Mouse (Mus musculus) lung, postnatal 0 days (tissue): ENCODE data around the gene Cap1. TPM values are rescaled to one million over a fixed set of nuclear protein-coding genes. Genes with fewer than 3 reads are reported as not detected.

Experiments used
- ATAC-seq: fragments of 200-750 bp; cut with Nextera tagmentation; 2 replicates; pipeline ENCODE4 v1.8.0; 2017; ENCODE audit warnings: moderate library complexity
- DNase-seq: peaks from one replicate; pipeline ENCODE4 v3.0.0-alpha.2; 2016; ENCODE audit warnings: low spot score
- H3K27ac ChIP-seq: fragments of 300-500 bp; sonication (generic); 2 replicates; pipeline ENCODE4 v1.5.1; 2014; ENCODE audit warnings: antibody characterized with exemption, mild to moderate bottlenecking, low read length, mixed read lengths
- H3K27me3 ChIP-seq: fragments of 300-500 bp; sonication (generic); replicated peaks from 2 replicates; pipeline ENCODE4 v1.6.1; 2014; ENCODE audit warnings: low read length, mixed read lengths; ENCODE audit not compliant: insufficient read depth
- H3K36me3 ChIP-seq: fragments of 300-500 bp; sonication (generic); 2 replicates; pipeline ENCODE4 v1.6.1; 2014; ENCODE audit warnings: low read length, mixed read lengths; ENCODE audit not compliant: insufficient read depth
- H3K4me1 ChIP-seq: fragments of 300-500 bp; sonication (generic); 2 replicates; pipeline ENCODE4 v1.6.1; 2014; ENCODE audit warnings: antibody characterized with exemption, low read depth, low read length, mixed read lengths; ENCODE audit not compliant: insufficient read depth
- H3K4me2 ChIP-seq: fragments of 300-500 bp; sonication (generic); replicated peaks from 2 replicates; pipeline ENCODE4 v1.6.1; 2014; ENCODE audit warnings: low read depth, mild to moderate bottlenecking, low read length, moderate library complexity, mixed read lengths
- H3K4me3 ChIP-seq: fragments of 300-500 bp; sonication (generic); 2 replicates; pipeline ENCODE4 v1.5.1; 2014; ENCODE audit warnings: low read depth, low read length
- H3K9ac ChIP-seq: fragments of 300-500 bp; sonication (generic); replicated peaks from 2 replicates; pipeline ENCODE4 v1.6.1; 2014; ENCODE audit warnings: low read depth, mild to moderate bottlenecking
- H3K9me3 ChIP-seq: fragments of 300-500 bp; sonication (generic); 2 replicates; pipeline ENCODE4 v1.6.1; 2016; ENCODE audit warnings: low read length, mixed read lengths
- CTCF ChIP-seq: IDR thresholded peaks from 2 replicates; pipeline ENCODE4 v1.5.1; 2016; ENCODE audit warnings: antibody characterized with exemption, mild to moderate bottlenecking
- EP300 ChIP-seq: IDR thresholded peaks from 2 replicates; pipeline ENCODE4 v1.6.1; 2016; ENCODE audit warnings: antibody characterized with exemption, mild to moderate bottlenecking, control low read depth
- WGBS: fragments of 180-500 bp; shearing (Covaris S2); extraction: QIAGEN DNeasy Blood & Tissue Kit; methylation state at CpG from one replicate; pipeline ENCODE4 v1.1.7; 2014; 5-methylcytosine and 5-hydroxymethylcytosine counted together
- polyA plus RNA-seq: library from polyadenylated mRNA; unstranded; fragments of >200 nt; fragmentation: Nextera tagmentation; extraction: Ambion mirVana; gene quantifications from 2 replicates; pipeline ENCODE4 v1.2.1, GENCODE M21; 2015

Gene Cap1
- polyA plus RNA-seq, 1 experiment from 2014 or later: 66.8 TPM

DNA sequence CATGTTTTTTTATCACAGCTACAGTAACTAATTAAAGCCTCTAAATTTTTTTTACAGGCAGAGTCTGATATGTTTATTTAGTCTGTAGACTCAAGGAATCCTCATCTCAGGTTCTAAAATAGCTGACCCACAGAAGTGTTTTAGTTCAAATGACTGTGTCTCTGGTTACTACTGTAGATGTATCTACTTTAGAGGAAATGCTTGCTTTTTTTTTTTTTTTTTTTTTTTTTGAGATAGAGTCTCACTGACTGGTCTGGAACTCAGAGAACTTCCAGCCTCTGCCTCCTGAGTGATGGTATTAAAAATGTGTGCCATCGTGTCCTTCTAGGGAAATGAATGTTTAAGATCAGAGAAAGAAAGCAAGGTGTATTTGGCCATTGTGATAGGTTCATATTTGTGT lies 69.7 kb downstream of the Cap1 start:
- WGBS: 84% methylated on average over 1 of the region's 1 CpGs
- no peak for DNase-seq

DNA sequence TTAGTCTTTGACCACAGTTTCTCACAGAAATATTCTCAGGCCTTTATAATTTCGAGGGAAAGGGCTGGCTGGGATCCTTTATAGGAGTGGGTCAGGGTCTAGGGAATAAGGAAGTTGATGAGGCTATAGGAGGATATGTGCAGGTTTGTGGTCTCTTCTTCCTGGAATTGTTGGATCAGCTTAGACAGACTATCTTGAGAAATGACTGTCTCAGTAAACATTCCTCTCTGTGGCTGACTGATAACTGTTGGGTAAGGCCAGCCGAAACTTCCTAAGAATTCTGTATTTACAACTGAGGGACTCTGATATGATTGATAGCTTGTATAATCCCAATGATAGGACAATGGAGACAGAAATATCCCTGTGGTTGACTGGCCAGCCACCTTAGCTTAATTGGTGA lies 74.0 kb downstream of the Cap1 start:
- Histone ChIP-seq H3K27ac (no peak overlapping the region), H3K4me1 (no peaks in the 10 kb centered on the region), H3K4me2 (no peak overlapping the region), H3K9me3 (no peaks in the 10 kb centered on the region), H3K36me3 (no peaks in the 10 kb centered on the region), H3K9ac (no peak overlapping the region), H3K27me3 (no peaks in the 10 kb centered on the region), H3K4me3 (no peak overlapping the region)
- DNase-seq (no peak), ATAC-seq (no peak)
- 47% methylated on average over 2 of the region's 2 CpGs for WGBS
- TF ChIP-seq EP300 (no peak), CTCF (no peak)

More for the DNA sequence above, 69.7 kb downstream of the Cap1 start:
- no peak overlapping the region for H3K27ac ChIP-seq
- TF ChIP-seq EP300: no peak
- TF ChIP-seq CTCF: no peak
- H3K36me3 ChIP-seq: no peaks in the 10 kb centered on the region
- no peak for ATAC-seq
- H3K4me1 ChIP-seq: no peaks in the 10 kb centered on the region
- no peak overlapping the region for H3K4me2 ChIP-seq
- no peak overlapping the region for H3K9ac ChIP-seq
- no peak overlapping the region for H3K4me3 ChIP-seq
- H3K27me3 ChIP-seq: no peaks in the 10 kb centered on the region
- no peaks in the 10 kb centered on the region for H3K9me3 ChIP-seq

DNA sequence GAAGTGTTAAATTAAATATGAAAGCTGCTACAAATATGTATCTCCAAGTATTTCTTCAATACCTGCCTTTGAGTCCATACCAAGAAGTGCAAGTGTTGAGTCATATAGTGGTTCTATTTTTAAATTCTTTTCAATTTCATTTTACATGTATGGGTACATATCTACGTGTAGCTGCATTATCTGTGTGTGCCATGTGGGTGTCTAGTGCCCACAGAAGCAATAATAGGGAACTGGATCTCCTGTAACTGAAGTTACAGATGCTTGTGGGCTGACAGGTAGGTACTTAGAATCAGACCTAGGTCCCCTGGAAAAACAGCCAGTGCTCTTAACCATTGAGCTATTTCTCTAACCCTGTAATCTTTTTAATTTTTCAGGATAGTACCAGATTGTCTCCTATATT lies 74.7 kb downstream of the Cap1 start:
- DNase-seq (no peak), ATAC-seq (no peak)
- WGBS: 19% methylated on average over 1 of the region's 1 CpGs
- H3K4me2 ChIP-seq: no peak overlapping the region
- H3K27ac ChIP-seq: no peak overlapping the region
- no peaks in the 10 kb centered on the region for H3K27me3 ChIP-seq
- H3K4me1 ChIP-seq: no peaks in the 10 kb centered on the region
- no peak overlapping the region for H3K9ac ChIP-seq
- no peaks in the 10 kb centered on the region for H3K36me3 ChIP-seq
- no peak for TF ChIP-seq EP300
- no peak for TF ChIP-seq CTCF
- no peak overlapping the region for H3K4me3 ChIP-seq
- H3K9me3 ChIP-seq: no peaks in the 10 kb centered on the region

Other genes starting within 250 kb of the Cap1 start
- gene 9530002B09Rik, start 196.8 kb downstream of the Cap1 start, polyA plus RNA-seq: not detected in 2 replicates
- 39.0 and 39.1 TPM in 2 replicates for gene Ppt1, start 49.8 kb downstream of the Cap1 start, polyA plus RNA-seq
- 0.38 and 1.2 TPM in 2 replicates for gene Mfsd2a, start 75.1 kb upstream of the Cap1 start, polyA plus RNA-seq
- 6.0 and 8.1 TPM in 2 replicates for gene Mycl, start 109.6 kb upstream of the Cap1 start, polyA plus RNA-seq
- 10.7 and 11.1 TPM in 2 replicates for gene Trit1, start 130.5 kb upstream of the Cap1 start, polyA plus RNA-seq
- 0.57 and 0.84 TPM in 2 replicates for gene Bmp8b, start 219.1 kb upstream of the Cap1 start, polyA plus RNA-seq
- not detected in 2 replicates for gene Oxct2b, start 230.2 kb upstream of the Cap1 start, polyA plus RNA-seq